Mouse (Mus musculus): Measurements from ENCODE around the gene Meis2.

Gene Meis2

GRCm38 (mm10) chr2:116065570-116066005 is at the start of gene Meis2:
Gene Meis2 (minus strand): TSS chr2:116065839.
- in situ Hi-C loops (cut with MseI, MboI), result no loop called here

GRCm38 (mm10) chr2:116106194-116106593 is 40.6 kb upstream of the Meis2 start:
- in situ Hi-C loops (cut with MseI, MboI), result no loop called here

GRCm38 (mm10) chr2:116105179-116105578 is 39.5 kb upstream of the Meis2 start:
- in situ Hi-C loops (cut with MseI, MboI), result no loop called here

GRCm38 (mm10) chr2:116103411-116103996 is 37.9 kb upstream of the Meis2 start:
- in situ Hi-C loops (cut with MseI, MboI), result no loop called here

- in situ Hi-C loops (cut with MseI, MboI), result no loop called here
Observed at GRCm38 (mm10) chr2:116101221-116101620, 35.6 kb upstream of the Meis2 start.

GRCm38 (mm10) chr2:116080961-116081360 is 15.3 kb upstream of the Meis2 start:
- in situ Hi-C loops (cut with MseI, MboI), result loop anchor here in 1 of 2 experiments (25.0 kb wide), 1 partner anchor 569 kb away; no protein-coding TSS in a partner anchor

GRCm38 (mm10) chr2:116078841-116079240 is 13.2 kb upstream of the Meis2 start:
- in situ Hi-C loops (cut with MseI, MboI), result loop anchor here in 1 of 2 experiments (25.0 kb wide), 1 partner anchor 567 kb away; no protein-coding TSS in a partner anchor

- in situ Hi-C loops (cut with MseI, MboI), result loop anchor here in 1 of 2 experiments (25.0 kb wide), 1 partner anchor 565 kb away; no protein-coding TSS in a partner anchor
Observed at GRCm38 (mm10) chr2:116077716-116078115, 12.1 kb upstream of the Meis2 start.

- in situ Hi-C loops (cut with MseI, MboI), result loop anchor here in 1 of 2 experiments (25.0 kb wide), 1 partner anchor 565 kb away; no protein-coding TSS in a partner anchor
Observed at GRCm38 (mm10) chr2:116076752-116077480, 11.3 kb upstream of the Meis2 start.

- in situ Hi-C loops (cut with MseI, MboI), result loop anchor here in 1 of 2 experiments (25.0 kb wide), 1 partner anchor 564 kb away; no protein-coding TSS in a partner anchor
Observed at GRCm38 (mm10) chr2:116075902-116076301, 10.3 kb upstream of the Meis2 start.

GRCm38 (mm10) chr2:116075477-116075876 is 9.8 kb upstream of the Meis2 start:
- in situ Hi-C loops (cut with MseI, MboI), result loop anchor here in 1 of 2 experiments (25.0 kb wide), 1 partner anchor 563 kb away; no protein-coding TSS in a partner anchor

- in situ Hi-C loops (cut with MseI, MboI), result loop anchor here (5.0 to 25.0 kb wide), 2 partner anchors 218 to 563 kb away; no protein-coding TSS in a partner anchor
Observed at GRCm38 (mm10) chr2:116074726-116075440, 9.2 kb upstream of the Meis2 start.

- in situ Hi-C loops (cut with MseI, MboI), result loop anchor here (5.0 kb wide), 1 partner anchor 217 kb away; no protein-coding TSS in a partner anchor
Observed at GRCm38 (mm10) chr2:116074061-116074460, 8.4 kb upstream of the Meis2 start.

- in situ Hi-C loops (cut with MseI, MboI), result loop anchor here (5.0 kb wide), 1 partner anchor 216 kb away; no protein-coding TSS in a partner anchor
Observed at GRCm38 (mm10) chr2:116073311-116073904, 7.8 kb upstream of the Meis2 start.

GRCm38 (mm10) chr2:116072706-116073105 is 7.1 kb upstream of the Meis2 start:
- in situ Hi-C loops (cut with MseI, MboI), result loop anchor here (5.0 kb wide), 1 partner anchor 215 kb away; no protein-coding TSS in a partner anchor

GRCm38 (mm10) chr2:116072321-116072640 is 6.6 kb upstream of the Meis2 start:
- in situ Hi-C loops (cut with MseI, MboI), result loop anchor here (5.0 kb wide), 1 partner anchor 215 kb away; no protein-coding TSS in a partner anchor

GRCm38 (mm10) chr2:116071571-116072320 is 6.1 kb upstream of the Meis2 start:
- in situ Hi-C loops (cut with MseI, MboI), result loop anchor here (5.0 kb wide), 1 partner anchor 214 kb away; no protein-coding TSS in a partner anchor

GRCm38 (mm10) chr2:116070614-116071425 is 5.2 kb upstream of the Meis2 start:
- in situ Hi-C loops (cut with MseI, MboI), result loop anchor here (5.0 kb wide), 1 partner anchor 214 kb away; no protein-coding TSS in a partner anchor

- in situ Hi-C loops (cut with MseI, MboI), result loop anchor here (5.0 kb wide), 1 partner anchor 212 kb away; no protein-coding TSS in a partner anchor
Observed at GRCm38 (mm10) chr2:116069451-116070225, 4.0 kb upstream of the Meis2 start.
